Mouse (Mus musculus) telencephalon, adult 2 months (tissue): Measurements from ENCODE around the gene Hes7.

Experiments
- DNase-seq: peaks from one replicate; pipeline ENCODE4 v3.0.0-alpha.2; 2011; ENCODE audit warnings: low read depth, low spot score

The Hes7 gene

GRCm38 (mm10) chr11:69120221-69121000 is at the start of gene Hes7:
Gene Hes7 (plus strand): TSS chr11:69120404.
- no peak for DNase-seq

DNA sequence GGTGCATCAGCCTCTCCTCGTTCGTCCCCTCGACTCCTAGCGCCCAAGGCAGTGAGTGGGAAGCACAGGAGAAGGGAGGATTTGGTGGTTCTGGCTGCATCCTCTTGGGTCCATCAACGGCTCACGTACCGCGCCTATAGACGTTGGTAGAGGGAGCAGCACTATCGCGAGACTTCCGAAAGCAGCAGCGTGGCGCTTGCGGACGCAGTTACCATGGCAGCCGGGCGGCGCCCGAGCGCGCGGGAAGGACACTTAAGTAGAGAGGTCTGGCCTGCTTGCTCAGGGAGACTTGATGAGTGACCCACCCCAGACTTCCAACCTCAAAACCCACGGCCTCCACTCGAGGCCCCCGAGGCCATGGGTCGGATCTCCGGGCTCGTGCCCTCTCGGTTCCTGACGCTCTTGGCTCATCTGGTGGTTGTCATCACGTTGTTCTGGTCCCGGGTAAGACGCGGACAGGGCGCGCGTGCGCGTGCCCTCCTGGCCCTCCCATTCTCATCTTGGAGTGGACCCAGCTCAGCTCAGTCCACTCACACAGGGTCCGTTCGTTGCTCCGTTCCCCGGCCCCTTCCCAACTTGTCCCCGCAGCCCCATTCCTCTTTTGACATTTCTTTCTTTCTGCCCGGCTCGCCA is 49.5 kb upstream of the Hes7 start, which contains the start of gene Tmem107:
Gene Tmem107, plus strand, starts transcription at position 217 of the 633 bp plus-strand sequence.
- peak; percentile 96 for DNase-seq

DNA sequence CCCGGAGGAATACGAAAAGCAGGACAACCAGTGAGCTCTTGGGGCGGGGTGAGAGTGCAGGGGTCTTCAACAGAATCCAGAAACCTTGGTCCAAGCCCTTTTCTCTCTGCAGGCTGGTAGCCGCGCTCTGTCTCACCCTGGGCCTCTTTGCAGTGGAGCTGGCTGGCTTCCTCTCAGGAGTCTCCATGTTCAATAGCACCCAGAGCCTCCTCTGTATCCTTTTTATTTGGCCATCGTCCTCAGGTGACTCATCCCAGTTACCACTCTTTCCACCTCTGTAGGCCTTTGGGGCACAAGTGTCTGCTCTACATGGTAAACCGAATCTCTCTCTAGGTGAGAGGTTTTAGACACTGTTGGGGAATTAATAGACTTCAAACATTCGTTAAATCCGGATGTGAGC is 48.9 kb upstream of the Hes7 start:
- no peak for DNase-seq

GRCm38 (mm10) chr11:69072234-69072633 is 48.0 kb upstream of the Hes7 start:
- DNase-seq = no peak

DNA sequence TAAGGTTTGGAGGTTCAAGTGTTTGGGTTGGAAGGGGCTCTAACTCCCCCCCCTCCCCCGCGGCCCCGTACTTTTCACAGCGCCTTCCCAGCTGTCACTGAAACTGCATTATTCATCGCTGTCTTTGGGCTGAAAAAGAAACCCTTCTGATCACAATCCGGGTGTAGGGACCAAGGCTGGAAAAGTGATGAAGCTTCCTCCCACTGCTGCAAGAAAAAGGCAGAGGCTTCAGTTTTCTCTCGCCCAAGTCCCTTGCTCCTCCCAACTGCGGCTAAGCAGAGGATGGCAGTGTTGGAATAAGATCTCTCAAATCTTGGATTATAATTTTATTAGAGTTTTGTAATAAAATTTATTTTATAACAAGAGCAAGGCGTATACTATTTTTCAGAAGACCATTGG is 47.5 kb upstream of the Hes7 start:
- no peak for DNase-seq

- DNase-seq = peak; percentile 97
These were observed 46.9 kb upstream of the Hes7 start for GRCm38 (mm10) chr11:69073065-69073888.

- peak; percentile 66 for DNase-seq
These were observed 46.0 kb upstream of the Hes7 start for GRCm38 (mm10) chr11:69073951-69074775.

- no peak for DNase-seq
These were observed 45.5 kb upstream of the Hes7 start for GRCm38 (mm10) chr11:69074776-69075069.

- no peak for DNase-seq
These were observed 44.3 kb upstream of the Hes7 start for GRCm38 (mm10) chr11:69075764-69076479.

DNA sequence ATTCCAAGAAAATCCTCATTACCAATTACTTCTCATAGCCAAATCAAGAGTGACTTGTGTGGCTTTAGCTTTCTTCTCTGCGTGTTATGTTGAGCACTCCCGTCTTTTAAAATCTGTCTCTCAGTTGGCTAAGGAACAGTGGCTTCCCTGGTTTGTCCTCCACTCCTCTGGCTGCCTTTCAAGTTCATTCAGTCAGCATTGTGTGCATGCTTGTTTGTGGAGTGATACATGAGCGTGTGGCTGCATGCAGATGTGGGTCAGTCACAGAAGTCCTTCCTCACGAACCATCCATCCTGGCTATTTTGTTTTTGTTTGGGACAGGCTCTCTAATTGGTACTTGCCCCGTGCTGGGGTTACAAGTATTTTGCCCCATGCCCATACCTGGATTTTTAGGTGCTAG is 43.6 kb upstream of the Hes7 start:
- DNase-seq = no peak

GRCm38 (mm10) chr11:69077316-69077715 is 42.9 kb upstream of the Hes7 start:
- DNase-seq = no peak

GRCm38 (mm10) chr11:69078041-69078440 is 42.2 kb upstream of the Hes7 start:
- no peak for DNase-seq

- DNase-seq = no peak
These were observed 41.3 kb upstream of the Hes7 start for GRCm38 (mm10) chr11:69078805-69079438.

GRCm38 (mm10) chr11:69080102-69080854 is 39.9 kb upstream of the Hes7 start:
- DNase-seq = no peak

GRCm38 (mm10) chr11:69080855-69081222 is 39.4 kb upstream of the Hes7 start:
- no peak for DNase-seq

- no peak for DNase-seq
These were observed 38.6 kb upstream of the Hes7 start for GRCm38 (mm10) chr11:69081613-69082012.

- DNase-seq = no peak
These were observed 34.6 kb upstream of the Hes7 start for GRCm38 (mm10) chr11:69085608-69086007.

GRCm38 (mm10) chr11:69086390-69086789 is 33.8 kb upstream of the Hes7 start:
- DNase-seq = peak; percentile 83

GRCm38 (mm10) chr11:69087082-69087481 is 33.1 kb upstream of the Hes7 start:
- no peak for DNase-seq

- no peak for DNase-seq
These were observed 32.6 kb upstream of the Hes7 start for GRCm38 (mm10) chr11:69087597-69087996.
